Mouse (Mus musculus) heart, postnatal 0 days (tissue): ENCODE results near the gene Plxnb2.

Source experiments
- CTCF ChIP-seq: IDR thresholded peaks from 2 replicates; pipeline ENCODE4 v1.5.1; 2016; ENCODE audit warnings: antibody characterized with exemption, control low read depth, low read depth
- EP300 ChIP-seq: IDR thresholded peaks from 2 replicates; pipeline ENCODE4 v1.6.1; 2016; ENCODE audit warnings: antibody characterized with exemption, low read depth

GRCm38 (mm10) chr15:89141905-89142304 is 38.7 kb downstream of the Plxnb2 start:
- TF ChIP-seq CTCF (no peak), EP300 (no peak)
